Mouse (Mus musculus): Measurements from ENCODE around the gene Tcp11l1.

- TF ChIP-seq CTCF (IDR thresholded peaks at IDR 0.05; ENCODE audit: borderline replicate concordance, insufficient read depth, low read length) (no peak), POLR2A (IDR thresholded peaks at IDR 0.05; ENCODE audit: low read depth, low read length) (no peak)
Observed at GRCm38 (mm10) chr2:104614786-104615185, 97.2 kb downstream of the Tcp11l1 start.
